Mouse (Mus musculus) cerebellum, adult 2 months (tissue): ENCODE measurements around the gene Sde2.

ENCODE experiments used
- CTCF ChIP-seq: fragments of 200-500 bp; IDR thresholded peaks from 2 replicates; pipeline ENCODE4 v1.5.1; 2011; ENCODE audit warnings: low read depth, mild to moderate bottlenecking, control low read depth, low read length, moderate library complexity, borderline replicate concordance; ENCODE audit not compliant: insufficient read depth
- POLR2A ChIP-seq: fragments of 200-500 bp; IDR thresholded peaks from 2 replicates; pipeline ENCODE4 v1.6.1; 2011; ENCODE audit warnings: low read length, control low read depth, borderline replicate concordance; ENCODE audit not compliant: insufficient read depth

DNA sequence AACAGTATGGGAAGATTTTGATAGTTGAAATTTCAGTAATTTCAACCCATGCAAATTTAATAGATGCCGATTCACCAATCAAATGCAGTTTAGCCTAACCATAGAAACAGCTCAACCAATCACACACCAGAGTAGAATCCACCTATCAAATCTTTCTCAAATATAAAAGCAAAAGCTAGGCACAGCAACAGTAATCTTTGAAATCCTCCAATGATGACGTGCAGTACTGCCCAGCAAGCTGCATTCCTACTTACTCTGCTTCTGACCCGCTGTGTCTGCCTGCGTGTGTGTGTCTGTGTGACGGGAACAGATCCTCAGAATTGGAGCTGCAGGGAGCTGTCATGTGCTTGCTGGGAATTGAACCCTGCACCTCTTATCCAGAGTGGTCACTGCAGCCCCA lies 42.1 kb upstream of the Sde2 start:
- TF ChIP-seq CTCF (no peak), POLR2A (no peak)
